ENCODE assay signal across 10 mouse cellular contexts in the genomic region with DNA sequence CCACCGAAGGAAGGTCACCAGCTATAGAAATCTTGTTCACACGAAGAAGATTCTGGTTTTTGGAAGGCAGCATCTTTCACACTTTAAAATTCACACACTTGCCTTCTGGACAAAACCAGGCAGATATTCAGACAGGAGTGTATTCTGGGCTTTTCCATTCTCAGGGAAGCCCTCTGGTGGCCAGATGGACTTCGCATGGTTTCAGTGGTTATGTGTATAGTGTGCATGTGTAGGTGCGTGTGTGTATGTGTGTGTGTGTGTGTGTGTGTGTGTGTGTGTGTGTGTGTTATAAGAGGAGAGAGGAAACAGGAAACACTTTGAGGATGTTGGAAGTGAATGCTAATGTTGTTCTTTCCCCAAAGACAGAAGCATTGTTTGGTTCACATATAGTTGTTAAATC.
A peak's percentile ranks its signal among the peaks of the same experiment; 100 is the strongest.
DNase-seq lines count a peak whose midpoint lies in the region; ATAC-seq and TF ChIP-seq lines count a peak whose summit lies in the region.
"Had no signal": no experiment of that assay in that cellular context is flagged by ENCODE, and none has a peak within 500 bp of the region (broad histone marks: within the 10 kb centered on the region; RNA-seq: fewer than 3 reads in every experiment).

No protein-coding gene starts in this region.

- H3K27me3 ChIP-seq in forebrain, embryonic 14.5 days (replicated peaks; ENCODE audit: control insufficient read depth, insufficient read depth, low read length) = no peaks in the 10 kb centered on the region
- H3K27me3 ChIP-seq in liver, embryonic 14.5 days (ENCODE audit: control insufficient read depth, insufficient read depth, low read length) = no peaks in the 10 kb centered on the region
- H3K27me3 ChIP-seq: embryonic facial prominence, embryonic 13.5 days; limb, embryonic 13.5 days had no signal

- TF ChIP-seq EP300 in liver, embryonic 14.5 days (IDR thresholded peaks at IDR 0.05; ENCODE audit: low read depth) = no peak

- ATAC-seq in forebrain, embryonic 14.5 days = peak; percentile 70; the same call in 1 of the 2 replicates
- ATAC-seq in liver, embryonic 14.5 days (ENCODE audit: insufficient read depth) = no peak
- no peak for ATAC-seq in erythroid progenitor cell, adult 5-6 weeks (replicated peaks; ENCODE audit: low FRiP score, poor library complexity, severe bottlenecking)

- H3K36me3 ChIP-seq in forebrain, embryonic 14.5 days (ENCODE audit: control insufficient read depth, insufficient read depth, low read length) = no peaks in the 10 kb centered on the region
- H3K36me3 ChIP-seq in liver, embryonic 14.5 days (replicated peaks; ENCODE audit: control insufficient read depth, insufficient read depth, low read depth) = no peaks in the 10 kb centered on the region
- H3K36me3 ChIP-seq: embryonic facial prominence, embryonic 13.5 days; limb, embryonic 13.5 days had no signal

- WGBS in forebrain, embryonic 14.5 days = 78% methylated on average over 4 of the region's 4 CpGs
- 38% methylated on average over 4 of the region's 4 CpGs for WGBS in liver, embryonic 14.5 days (ENCODE audit: insufficient replicate concordance)

- H3K27ac ChIP-seq in forebrain, embryonic 14.5 days (ENCODE audit: low read depth, low read length) = no peak overlapping the region
- no peak overlapping the region for H3K27ac ChIP-seq in liver, embryonic 14.5 days
- H3K27ac ChIP-seq: embryonic facial prominence, embryonic 13.5 days; limb, embryonic 13.5 days had no signal

- peak; percentile 13 to 39 for DNase-seq in urinary bladder, adult 18-20 months (ENCODE audit: low spot score in 2 of 2)
- no peak for DNase-seq in urinary bladder, adult 2 months (ENCODE audit: low spot score)
- peak; percentile 55 to 76 for DNase-seq in adrenal gland, postnatal 36 days
- peak; percentile 73 for DNase-seq in forebrain, embryonic 14.5 days (ENCODE audit: low spot score)
- peak; percentile 65 for DNase-seq in induced T-regulatory cell, adult 2 months (ENCODE audit: low read depth)
- DNase-seq in liver, embryonic 14.5 days (ENCODE audit: low read depth in 3 of 3, low spot score in 3 of 3) = no peak
- DNase-seq in right cerebral cortex, adult 2 months (ENCODE audit: low spot score in 2 of 2) = peak; percentile 57 to 74

- no peaks in the 10 kb centered on the region for H3K4me1 ChIP-seq in forebrain, embryonic 14.5 days (ENCODE audit: control insufficient read depth, insufficient read depth, low read length)
- H3K4me1 ChIP-seq in liver, embryonic 14.5 days (replicated peaks; ENCODE audit: control insufficient read depth in 2 of 2, insufficient read depth in 2 of 2, low read length in 1 of 2) = no peaks in the 10 kb centered on the region
- H3K4me1 ChIP-seq: embryonic facial prominence, embryonic 13.5 days; limb, embryonic 13.5 days had no signal

- H3K4me3 ChIP-seq in forebrain, embryonic 14.5 days (ENCODE audit: low read depth, low read length) = no peak overlapping the region
- H3K4me3 ChIP-seq in liver, embryonic 14.5 days (ENCODE audit: insufficient read depth in 1 of 2, low read depth in 2 of 2, low read length in 2 of 2) = no peak overlapping the region
- H3K4me3 ChIP-seq: embryonic facial prominence, embryonic 13.5 days; limb, embryonic 13.5 days had no signal

- no peak overlapping the region for H3K4me2 ChIP-seq in forebrain, embryonic 14.5 days (ENCODE audit: low read length)
- H3K4me2 ChIP-seq in liver, embryonic 14.5 days (ENCODE audit: low read depth) = no peak overlapping the region
- H3K4me2 ChIP-seq: embryonic facial prominence, embryonic 13.5 days; limb, embryonic 13.5 days had no signal

- no peaks in the 10 kb centered on the region for H3K9me3 ChIP-seq in forebrain, embryonic 14.5 days (replicated peaks; ENCODE audit: control insufficient read depth, low read length)
- no peaks in the 10 kb centered on the region for H3K9me3 ChIP-seq in liver, embryonic 14.5 days (ENCODE audit: control insufficient read depth, low read length)
- H3K9me3 ChIP-seq: embryonic facial prominence, embryonic 13.5 days; limb, embryonic 13.5 days had no signal

- H3K9ac ChIP-seq in forebrain, embryonic 14.5 days (ENCODE audit: low read length) = no peak overlapping the region
- no peak overlapping the region for H3K9ac ChIP-seq in liver, embryonic 14.5 days (replicated peaks)
- H3K9ac ChIP-seq: embryonic facial prominence, embryonic 13.5 days; limb, embryonic 13.5 days had no signal

- TF ChIP-seq CTCF in liver, embryonic 14.5 days (IDR thresholded peaks at IDR 0.05; ENCODE audit: low read depth) = peak; percentile 43

Comparison
In these comparisons a context has a peak if more than half of its experiments do, and no peak if none do; other contexts are left out.
1. DNase-seq: peak in urinary bladder, adult 18-20 months (2 of 2), adrenal gland, postnatal 36 days (2 of 2), forebrain, embryonic 14.5 days (single experiment), induced T-regulatory cell, adult 2 months (single experiment) and right cerebral cortex, adult 2 months (2 of 2); none in urinary bladder, adult 2 months (single experiment) and liver, embryonic 14.5 days (0 of 3).